Mouse (Mus musculus) spleen, adult 2 months (tissue): ENCODE measurements around the gene Crmp1.

Source experiments
- CTCF ChIP-seq: fragments of 200-500 bp; IDR thresholded peaks from 2 replicates; pipeline ENCODE4 v1.5.1; 2011; ENCODE audit warnings: mild to moderate bottlenecking, inconsistent platforms; ENCODE audit not compliant: insufficient read depth, insufficient read length, insufficient replicate concordance; ENCODE audit errors: extremely low read depth
- POLR2A ChIP-seq: fragments of 200-500 bp; IDR thresholded peaks from 2 replicates; pipeline ENCODE4 v1.6.1; 2011; ENCODE audit warnings: low read depth, low read length, inconsistent platforms

- TF ChIP-seq CTCF (no peak), POLR2A (no peak)
Observed at GRCm38 (mm10) chr5:37330449-37331132, 88.9 kb downstream of the Crmp1 start.
